Mouse (Mus musculus) thymus, postnatal 10 days (tissue): Measurements from ENCODE around the gene Sec22b.

ENCODE experiments used
- DNase-seq, 2 experiments: peaks; one replicate each; pipeline ENCODE4 v3.0.0; 2021; ENCODE audit warnings: low spot score in 2 of 2

The Sec22b gene

GRCm38 (mm10) chr3:97940511-97941204 is 39.7 kb downstream of the Sec22b start:
- no peak for DNase-seq

GRCm38 (mm10) chr3:97941440-97942259 is 40.7 kb downstream of the Sec22b start:
- DNase-seq: no peak

- DNase-seq: peak in 1 of 2 experiments; percentile 26
These were observed 41.4 kb downstream of the Sec22b start for GRCm38 (mm10) chr3:97942260-97942950.

GRCm38 (mm10) chr3:97944462-97944861 is 43.5 kb downstream of the Sec22b start:
- no peak for DNase-seq

DNA sequence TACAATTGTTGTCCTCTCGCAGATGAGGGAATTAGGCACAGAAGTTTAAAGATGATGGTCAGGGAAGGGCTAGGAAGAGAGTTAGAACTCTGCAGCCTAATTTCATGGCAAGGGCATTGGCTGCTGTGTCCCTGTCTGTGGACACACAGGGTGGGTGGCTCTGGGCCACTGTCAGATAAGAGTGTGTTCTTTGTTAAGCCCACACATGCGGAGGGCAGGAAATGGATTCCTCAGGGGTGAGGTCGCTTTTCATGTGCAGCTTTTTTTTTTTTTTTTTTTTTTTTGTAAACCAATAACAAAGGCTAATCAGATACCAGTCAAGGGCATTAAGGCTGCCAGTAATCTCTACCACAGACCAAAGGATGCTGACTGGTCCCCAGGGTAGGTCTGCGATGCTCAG is 45.4 kb downstream of the Sec22b start:
- no peak for DNase-seq

- DNase-seq: no peak
These were observed 47.5 kb downstream of the Sec22b start for GRCm38 (mm10) chr3:97948518-97948917.

- no peak for DNase-seq
These were observed 49.0 kb downstream of the Sec22b start for GRCm38 (mm10) chr3:97949946-97950345.

- DNase-seq: no peak
These were observed 50.1 kb downstream of the Sec22b start for GRCm38 (mm10) chr3:97951134-97951533.

DNA sequence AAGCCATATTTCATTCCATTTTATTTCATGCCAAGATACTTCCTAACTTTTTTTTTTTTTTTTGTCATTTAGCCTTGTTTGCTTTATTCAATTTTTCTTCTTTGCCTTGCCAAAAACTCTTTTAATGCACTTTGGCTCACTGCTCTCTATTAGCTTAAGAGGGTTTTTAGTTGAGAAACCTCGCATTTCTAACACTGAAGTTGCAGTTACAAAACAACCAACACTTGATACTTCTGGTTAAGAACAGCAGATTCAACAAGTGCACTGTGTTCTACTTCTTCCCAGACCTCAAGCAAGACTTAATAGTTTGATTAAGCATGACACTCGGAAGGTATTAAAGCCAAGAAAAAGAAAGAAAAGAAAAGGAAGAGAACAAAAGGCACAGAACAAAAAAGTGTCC is 52.2 kb downstream of the Sec22b start:
- DNase-seq: no peak

- DNase-seq: no peak
These were observed 55.3 kb downstream of the Sec22b start for GRCm38 (mm10) chr3:97956322-97956721.

DNA sequence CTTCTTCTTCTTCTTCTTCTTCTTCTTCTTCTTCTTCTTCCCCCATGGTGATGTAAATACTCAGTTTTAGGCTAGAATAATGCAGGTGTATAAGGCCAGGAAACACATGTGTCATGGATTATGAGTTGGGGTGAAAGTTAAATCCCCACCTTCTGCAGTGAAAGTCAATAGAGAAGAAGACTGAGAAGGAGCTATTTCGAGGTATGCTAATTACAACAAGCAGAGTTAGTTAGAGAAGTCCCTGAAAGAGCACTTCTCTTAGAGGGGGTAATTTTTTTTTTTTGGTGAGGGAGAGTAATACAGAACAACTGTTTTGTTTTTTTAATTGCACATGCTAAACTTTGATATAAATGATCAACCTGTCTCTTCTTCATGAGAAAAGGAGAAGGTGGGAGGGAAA is 55.9 kb downstream of the Sec22b start:
- DNase-seq: no peak

- DNase-seq: no peak
These were observed 60.0 kb downstream of the Sec22b start for GRCm38 (mm10) chr3:97960783-97961594.

DNA sequence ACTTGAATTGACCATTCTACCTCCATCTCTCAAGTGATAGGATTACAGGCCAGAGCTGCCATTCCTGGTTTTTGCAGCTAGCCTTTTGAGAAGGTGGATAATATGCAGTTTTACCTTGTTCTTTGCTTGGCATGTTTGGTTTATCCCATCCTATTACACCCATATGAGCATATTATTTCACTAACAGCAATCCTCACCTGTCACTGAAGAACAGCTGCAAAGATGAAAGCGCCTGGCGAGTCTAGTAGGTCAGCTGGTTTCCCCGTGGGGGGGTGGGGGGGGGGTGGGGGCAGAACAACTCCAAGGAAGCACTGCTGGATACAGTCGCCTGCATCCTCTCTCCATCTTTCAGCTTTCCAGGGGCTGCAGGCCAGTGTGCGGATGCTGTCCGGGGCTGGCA is 61.0 kb downstream of the Sec22b start:
- no peak for DNase-seq

DNA sequence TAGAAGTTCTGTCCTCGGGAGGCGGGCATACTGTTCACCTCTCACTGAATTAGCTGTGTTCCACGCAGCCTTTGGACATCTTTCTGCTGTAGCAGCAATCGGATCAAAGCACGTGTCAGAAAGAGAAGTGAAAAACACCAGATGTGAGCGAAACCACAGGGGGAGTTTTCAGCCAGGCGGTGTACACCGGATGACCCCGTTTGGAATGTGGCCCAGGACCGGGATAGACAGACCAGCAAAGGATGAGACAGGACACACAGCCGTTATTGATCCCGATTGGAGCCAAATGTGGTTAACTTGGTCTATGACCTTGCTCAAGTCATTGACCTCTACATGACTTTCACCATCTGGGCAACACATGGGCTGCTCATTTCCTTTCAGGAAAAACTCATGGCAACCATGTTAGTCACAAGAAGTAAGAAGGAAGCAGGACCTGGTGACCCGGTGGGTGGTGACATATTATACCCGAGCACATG is 63.9 kb downstream of the Sec22b start:
- no peak for DNase-seq

- no peak for DNase-seq
These were observed 66.6 kb downstream of the Sec22b start for GRCm38 (mm10) chr3:97967627-97968026.

DNA sequence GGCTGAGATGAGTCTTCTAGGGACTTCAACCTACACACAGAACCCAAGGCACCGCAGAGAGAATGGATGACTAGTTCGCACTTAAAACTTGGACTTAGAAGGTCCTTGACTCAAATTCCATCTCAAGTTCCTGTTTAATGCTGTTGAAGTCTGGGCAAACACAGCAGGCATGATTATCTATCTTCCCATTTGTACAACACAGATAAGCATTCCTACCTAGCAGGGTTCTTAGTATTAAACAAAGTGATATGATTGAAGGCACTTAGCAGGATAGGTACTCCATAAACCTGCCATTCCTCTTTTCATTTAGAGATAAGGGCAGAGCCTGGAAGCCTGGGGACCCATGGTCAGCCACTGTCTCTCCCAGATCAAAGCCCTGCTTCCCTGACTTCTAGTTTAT is 67.2 kb downstream of the Sec22b start:
- DNase-seq: no peak

- DNase-seq: no peak
These were observed 68.0 kb downstream of the Sec22b start for GRCm38 (mm10) chr3:97969019-97969418.

- DNase-seq: no peak
These were observed 70.1 kb downstream of the Sec22b start for GRCm38 (mm10) chr3:97971117-97971516.

DNA sequence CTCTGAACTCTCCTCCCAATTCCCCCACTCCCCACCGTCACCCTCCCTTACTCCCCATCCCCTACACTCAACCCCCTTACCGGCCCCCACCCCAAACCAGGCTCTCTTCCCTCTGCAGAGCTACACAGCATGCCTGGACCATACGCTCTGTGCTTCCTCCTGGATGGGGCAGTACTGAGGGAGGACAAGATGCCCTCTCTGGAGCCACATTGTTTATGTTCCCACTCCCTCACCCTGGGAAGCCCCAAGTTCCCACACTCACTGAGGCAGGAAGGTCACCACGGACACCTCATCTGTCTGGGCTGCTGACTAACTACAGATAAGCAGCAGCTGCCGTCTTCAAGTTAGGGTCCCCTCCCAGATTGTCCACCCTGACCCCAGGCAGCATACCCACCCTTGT is 71.2 kb downstream of the Sec22b start:
- no peak for DNase-seq

- DNase-seq: no peak
These were observed 71.7 kb downstream of the Sec22b start for GRCm38 (mm10) chr3:97972707-97973106.
